Mouse (Mus musculus): Measurements from ENCODE around the gene Vgll4.

- TF ChIP-seq CTCF (IDR thresholded peaks at IDR 0.05; ENCODE audit: low read depth), result no peak
- no peak for TF ChIP-seq EP300 (IDR thresholded peaks at IDR 0.05; ENCODE audit: low read depth)
Observed at GRCm38 (mm10) chr6:114917770-114918635, 51.8 kb downstream of the Vgll4 start.
